Mouse (Mus musculus) thymus, adult 18-20 months (tissue): Measurements from ENCODE around the gene Cd4.
A peak's percentile ranks its signal among the peaks of the same experiment; 100 is the strongest.
"Not testable (repeated sequence)": the region's sequence is repeated elsewhere in the genome, so short reads cannot be mapped to it uniquely, and the experiment has no call there.

ENCODE experiments used
- DNase-seq, 2 experiments: peaks; one replicate each; pipeline ENCODE4 v3.0.0; 2022; ENCODE audit warnings: mixed read lengths in 2 of 2

The Cd4 gene

GRCm38 (mm10) chr6:124915160-124915941 lies 27.3 kb upstream of the Cd4 start:
- DNase-seq: no peak

GRCm38 (mm10) chr6:124914511-124914910 lies 26.5 kb upstream of the Cd4 start:
- no peak for DNase-seq

- no peak for DNase-seq
Measured at GRCm38 (mm10) chr6:124913721-124914285, 25.8 kb upstream of the Cd4 start.

- DNase-seq: no peak
Measured at GRCm38 (mm10) chr6:124913214-124913613, 25.2 kb upstream of the Cd4 start.

GRCm38 (mm10) chr6:124911533-124912218 lies 23.7 kb upstream of the Cd4 start, which contains the start of gene Lag3:
Gene Lag3 (minus strand): TSS chr6:124911705.
- DNase-seq: peak; percentile 52 to 66

GRCm38 (mm10) chr6:124910032-124910431 lies 22.0 kb upstream of the Cd4 start:
- DNase-seq: no peak

GRCm38 (mm10) chr6:124907767-124908166 lies 19.7 kb upstream of the Cd4 start:
- no peak for DNase-seq

GRCm38 (mm10) chr6:124904991-124905860 lies 17.2 kb upstream of the Cd4 start:
- DNase-seq: no peak

- DNase-seq: peak in 1 of 2 experiments; percentile 63
Measured at GRCm38 (mm10) chr6:124904161-124904981, 16.4 kb upstream of the Cd4 start.

- DNase-seq: peak; percentile 96 to 97
Measured at GRCm38 (mm10) chr6:124903580-124904151, 15.6 kb upstream of the Cd4 start.

- no peak for DNase-seq
Measured at GRCm38 (mm10) chr6:124901851-124902250, 13.8 kb upstream of the Cd4 start.

GRCm38 (mm10) chr6:124900801-124901480 lies 12.9 kb upstream of the Cd4 start:
- peak in 1 of 2 experiments; percentile 57 for DNase-seq

- DNase-seq: peak; percentile 83 to 94
Measured at GRCm38 (mm10) chr6:124900056-124900800, 12.2 kb upstream of the Cd4 start.

GRCm38 (mm10) chr6:124898359-124898758 lies 10.3 kb upstream of the Cd4 start:
- DNase-seq: peak in 1 of 2 experiments; percentile 61

GRCm38 (mm10) chr6:124894113-124894512 lies 6.1 kb upstream of the Cd4 start:
- DNase-seq: not testable (repeated sequence)

- no peak for DNase-seq
Measured at GRCm38 (mm10) chr6:124890997-124891396, 3.0 kb upstream of the Cd4 start.

GRCm38 (mm10) chr6:124888555-124889125 lies 619 bp upstream of the Cd4 start:
- no peak for DNase-seq

GRCm38 (mm10) chr6:124885956-124886381 lies 2.1 kb downstream of the Cd4 start:
- peak; percentile 52 to 67 for DNase-seq

GRCm38 (mm10) chr6:124884714-124885500 lies 3.1 kb downstream of the Cd4 start:
- peak; percentile 67 to 83 for DNase-seq
